Mouse (Mus musculus) myocyte (in vitro differentiated cells): ENCODE results near the gene Evx2. TPM values are rescaled to one million over a fixed set of nuclear protein-coding genes. Genes with fewer than 3 reads are reported as not detected.

Experiments used
- H3K27me3 ChIP-seq: one replicate; pipeline ENCODE4 v1.6.1; 2011; ENCODE audit not compliant: control insufficient read depth, insufficient read depth, insufficient read length
- H3K36me3 ChIP-seq: one replicate; pipeline ENCODE4 v1.6.1; 2011; ENCODE audit not compliant: control insufficient read depth, insufficient read depth
- H3K4me2 ChIP-seq: one replicate; pipeline ENCODE4 v1.6.1; 2011; ENCODE audit warnings: low read depth, control low read depth
- H3K4me3 ChIP-seq: one replicate; pipeline ENCODE4 v1.5.1; 2011; ENCODE audit warnings: mild to moderate bottlenecking, control low read depth, moderate library complexity
- H3K79me2 ChIP-seq: one replicate; pipeline ENCODE4 v1.6.1; 2011; ENCODE audit not compliant: control insufficient read depth, insufficient read depth
- H3ac ChIP-seq: one replicate; pipeline ENCODE4 v1.6.1; 2011; ENCODE audit not compliant: control insufficient read depth, insufficient read length
- CEBPB ChIP-seq: IDR thresholded peaks from 2 replicates; pipeline ENCODE4 v1.6.1; 2011; ENCODE audit warnings: mild to moderate bottlenecking, moderate library complexity; ENCODE audit not compliant: poor library complexity, insufficient read depth, severe bottlenecking
- E2F4 ChIP-seq: IDR thresholded peaks from one replicate; pipeline ENCODE4 v1.6.1; 2011; ENCODE audit warnings: mild to moderate bottlenecking, control low read depth, moderate library complexity; ENCODE audit not compliant: insufficient read depth
- MAX ChIP-seq: IDR thresholded peaks from one replicate; pipeline ENCODE4 v1.6.1; 2011; ENCODE audit warnings: low read depth, mild to moderate bottlenecking, control low read depth
- MYOD1 ChIP-seq, 3 experiments: IDR thresholded peaks; one replicate each; pipeline ENCODE4 v1.6.1; 2011; ENCODE audit warnings: control low read depth in 2 of 3, low read depth in 2 of 3, mild to moderate bottlenecking in 2 of 3, moderate library complexity in 1 of 3; ENCODE audit not compliant: insufficient read length in 2 of 3, control insufficient read depth in 1 of 3
- MYOG ChIP-seq, 3 experiments: IDR thresholded peaks; one replicate each; pipeline ENCODE4 v1.6.1; 2011; ENCODE audit warnings: control low read depth in 2 of 3, low read depth in 2 of 3, mild to moderate bottlenecking in 2 of 3; ENCODE audit not compliant: insufficient read length in 2 of 3, control insufficient read depth in 1 of 3, insufficient read depth in 1 of 3
- POLR2A ChIP-seq: IDR thresholded peaks from one replicate; pipeline ENCODE4 v1.6.1; 2011; ENCODE audit warnings: low read depth, mild to moderate bottlenecking, control low read depth, moderate library complexity; ENCODE audit not compliant: insufficient read length
- POLR2AphosphoS2 ChIP-seq: IDR thresholded peaks from one replicate; pipeline ENCODE4 v1.6.1; 2011; ENCODE audit warnings: low read depth, control low read depth; ENCODE audit not compliant: insufficient read length
- REST ChIP-seq: IDR thresholded peaks from one replicate; pipeline ENCODE4 v1.6.1; 2011; ENCODE audit warnings: mild to moderate bottlenecking, control low read depth, moderate library complexity; ENCODE audit not compliant: insufficient read depth, insufficient read length
- SRF ChIP-seq: IDR thresholded peaks from one replicate; pipeline ENCODE4 v1.6.1; 2011; ENCODE audit warnings: low read depth; ENCODE audit not compliant: control insufficient read depth, insufficient read length
- TCF12 ChIP-seq: IDR thresholded peaks from one replicate; pipeline ENCODE4 v1.6.1; 2011; ENCODE audit warnings: mild to moderate bottlenecking, control low read depth; ENCODE audit not compliant: poor library complexity, insufficient read depth, severe bottlenecking
- TCF3 ChIP-seq: IDR thresholded peaks from one replicate; pipeline ENCODE4 v1.6.1; 2011; ENCODE audit warnings: low read depth, control low read depth; ENCODE audit not compliant: insufficient read length
- USF1 ChIP-seq: IDR thresholded peaks from one replicate; pipeline ENCODE4 v1.6.1; 2011; ENCODE audit warnings: low read depth, mild to moderate bottlenecking, control low read depth, moderate library complexity
- polyA plus RNA-seq: library from polyadenylated mRNA; unstranded; fragments of >200 nt; fragmentation: generic; extraction: Trizol; gene quantifications from one replicate; pipeline ENCODE4 v1.2.1, GENCODE M21; 2012; ENCODE audit warnings: missing spikeins

Evx2 gene
- polyA plus RNA-seq, 1 experiment = not detected

DNA sequence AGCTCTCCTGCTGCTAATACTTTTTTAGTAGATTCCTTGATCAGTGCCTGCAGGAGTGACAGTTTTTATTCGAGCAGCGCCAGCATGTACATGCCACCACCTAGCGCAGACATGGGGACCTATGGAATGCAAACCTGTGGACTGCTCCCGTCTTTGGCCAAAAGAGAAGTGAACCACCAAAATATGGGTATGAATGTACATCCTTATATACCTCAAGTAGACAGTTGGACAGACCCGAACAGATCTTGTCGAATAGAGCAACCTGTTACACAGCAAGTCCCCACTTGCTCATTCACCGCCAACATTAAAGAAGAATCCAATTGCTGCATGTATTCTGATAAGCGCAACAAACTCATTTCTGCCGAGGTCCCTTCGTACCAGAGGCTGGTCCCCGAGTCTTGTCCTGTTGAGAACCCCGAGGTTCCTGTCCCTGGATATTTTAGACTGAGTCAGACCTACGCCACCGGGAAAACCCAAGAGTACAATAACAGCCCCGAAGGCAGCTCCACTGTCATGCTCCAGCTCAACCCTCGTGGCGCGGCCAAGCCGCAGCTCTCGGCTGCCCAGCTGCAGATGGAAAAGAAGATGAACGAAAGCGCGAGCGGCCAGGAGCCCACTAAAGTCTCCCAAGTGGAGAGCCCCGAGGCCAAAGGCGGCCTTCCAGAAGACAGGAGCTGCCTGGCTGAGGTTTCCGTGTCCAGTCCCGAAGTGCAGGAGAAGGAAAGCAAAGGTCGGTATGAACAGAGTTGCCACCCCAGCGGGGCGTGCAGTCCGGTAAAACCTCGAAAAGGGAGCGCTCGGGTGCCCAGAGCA is 32.8 kb upstream of the Evx2 start:
- Histone ChIP-seq H3K4me3 (no peak overlapping the region), H3K79me2 (no peaks in the 10 kb centered on the region), H3K27me3 (peaks cover 79% of the 10 kb centered on the region), H3ac (no peak overlapping the region), H3K36me3 (no peaks in the 10 kb centered on the region), H3K4me2 (no peak overlapping the region)
- TF ChIP-seq MYOD1 (IDR thresholded peaks at IDR 0.05; ENCODE audit: control insufficient read depth in 1 of 3, insufficient read length in 2 of 3, low read depth in 2 of 3) = no peak
- TF ChIP-seq TCF12 = no peak
- TF ChIP-seq USF1 = no peak
- no peak for TF ChIP-seq MYOG (IDR thresholded peaks at IDR 0.05; ENCODE audit: control insufficient read depth in 1 of 3, insufficient read depth in 1 of 3, insufficient read length in 2 of 3, low read depth in 2 of 3)
- TF ChIP-seq REST = no peak
- TF ChIP-seq POLR2AphosphoS2 = no peak
- TF ChIP-seq CEBPB = no peak
- TF ChIP-seq MAX = no peak
- no peak for TF ChIP-seq TCF3
- no peak for TF ChIP-seq E2F4
- no peak for TF ChIP-seq POLR2A
- no peak for TF ChIP-seq SRF

- no peak within 1 kb of the TSS for H3ac ChIP-seq
- no peak for TF ChIP-seq SRF
- H3K79me2 ChIP-seq = no peaks in the 10 kb centered on the region
- H3K27me3 ChIP-seq = peaks cover 72% of the 10 kb centered on the region
- no peak within 1 kb of the TSS for H3K4me2 ChIP-seq
- no peaks in the 10 kb centered on the region for H3K36me3 ChIP-seq
- no peak within 1 kb of the TSS for H3K4me3 ChIP-seq
Observed at GRCm38 (mm10) chr2:74691022-74691951, 31.9 kb upstream of the Evx2 start, which contains the start of gene Hoxd10. Hoxd10 (plus strand) TSS chr2:74691924.

DNA sequence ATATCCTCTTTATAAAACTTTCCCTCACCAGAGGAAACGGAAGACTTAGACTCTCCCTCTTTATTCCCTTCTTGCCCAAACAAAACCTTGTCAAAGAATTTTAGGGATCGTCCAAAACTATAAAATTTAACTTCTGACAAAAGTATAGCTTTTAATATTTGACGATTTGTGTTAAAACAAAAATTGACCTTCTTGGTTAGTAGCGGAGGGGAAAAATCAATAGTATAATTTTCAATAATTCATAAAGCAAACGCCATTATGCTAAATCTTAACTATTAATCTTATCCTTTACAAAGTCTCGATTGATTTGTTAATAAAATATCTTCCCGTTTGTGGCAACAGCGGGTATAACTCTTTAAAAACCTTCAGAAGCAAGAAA is 31.0 kb upstream of the Evx2 start:
- Histone ChIP-seq H3K79me2 (no peaks in the 10 kb centered on the region), H3K4me3 (no peak overlapping the region), H3K36me3 (no peaks in the 10 kb centered on the region), H3K4me2 (no peak overlapping the region), H3K27me3 (peaks cover 64% of the 10 kb centered on the region), H3ac (no peak overlapping the region)
- no peak for TF ChIP-seq POLR2AphosphoS2
- TF ChIP-seq SRF = no peak
- no peak for TF ChIP-seq MAX
- TF ChIP-seq E2F4 = no peak
- no peak for TF ChIP-seq MYOG (IDR thresholded peaks at IDR 0.05; ENCODE audit: control insufficient read depth in 1 of 3, insufficient read depth in 1 of 3, insufficient read length in 2 of 3, low read depth in 2 of 3)
- no peak for TF ChIP-seq TCF3
- TF ChIP-seq TCF12 = no peak
- TF ChIP-seq POLR2A = no peak
- TF ChIP-seq MYOD1 (IDR thresholded peaks at IDR 0.05; ENCODE audit: control insufficient read depth in 1 of 3, insufficient read length in 2 of 3, low read depth in 2 of 3) = no peak
- no peak for TF ChIP-seq REST
- no peak for TF ChIP-seq CEBPB
- TF ChIP-seq USF1 = no peak

DNA sequence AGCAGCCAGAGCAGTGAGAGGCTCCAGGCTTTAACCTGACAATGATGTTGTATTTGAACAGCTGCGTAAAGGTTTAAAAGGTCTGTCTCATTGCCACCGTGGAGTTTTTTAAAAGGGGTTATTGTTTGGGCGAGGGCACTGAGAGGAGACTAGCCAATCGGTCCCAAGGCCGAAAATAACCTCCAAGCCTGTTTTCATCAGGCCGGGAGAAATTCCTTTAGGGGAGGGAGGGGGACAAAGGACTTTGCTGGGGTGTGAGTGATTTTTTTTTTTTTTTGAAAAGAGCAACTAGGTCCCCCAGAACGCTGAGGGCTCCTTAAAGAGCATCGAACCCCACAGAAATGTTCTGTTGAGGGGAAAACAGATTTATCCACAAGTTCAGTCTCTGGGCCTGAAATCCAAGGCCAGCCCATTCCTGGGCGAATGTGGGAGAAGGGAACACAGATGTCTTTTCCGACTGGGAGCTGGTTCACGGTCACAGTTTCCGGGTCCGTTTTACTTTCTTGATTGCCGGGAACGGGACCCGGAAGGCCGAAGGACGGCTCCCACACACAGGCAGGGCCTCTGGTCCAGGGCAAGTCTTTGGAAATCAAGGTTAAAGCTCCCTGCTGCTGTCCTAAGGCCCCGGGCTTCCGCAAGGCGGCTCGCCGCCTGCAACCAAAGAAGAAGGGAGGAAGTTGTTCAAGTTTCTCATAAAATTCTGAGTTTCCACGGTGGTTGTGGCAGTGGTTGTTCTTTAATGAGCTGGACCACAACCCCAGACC is 30.4 kb upstream of the Evx2 start:
- no peak for TF ChIP-seq E2F4
- TF ChIP-seq POLR2AphosphoS2 = no peak
- no peak for TF ChIP-seq CEBPB
- TF ChIP-seq MAX = no peak
- no peak for TF ChIP-seq MYOD1 (IDR thresholded peaks at IDR 0.05; ENCODE audit: control insufficient read depth in 1 of 3, insufficient read length in 2 of 3, low read depth in 2 of 3)
- TF ChIP-seq POLR2A = no peak
- TF ChIP-seq REST = no peak
- TF ChIP-seq MYOG (IDR thresholded peaks at IDR 0.05; ENCODE audit: control insufficient read depth in 1 of 3, insufficient read depth in 1 of 3, insufficient read length in 2 of 3, low read depth in 2 of 3) = no peak
- no peak for TF ChIP-seq USF1
- TF ChIP-seq TCF3 = no peak
- TF ChIP-seq SRF = no peak
- TF ChIP-seq TCF12 = no peak
- Histone ChIP-seq H3K4me2 (no peak overlapping the region), H3ac (no peak overlapping the region), H3K4me3 (no peak overlapping the region), H3K36me3 (no peaks in the 10 kb centered on the region), H3K27me3 (peaks cover 63% of the 10 kb centered on the region), H3K79me2 (no peaks in the 10 kb centered on the region)
